Mouse (Mus musculus): ENCODE measurements at regions not wholly inside any gene's neighbourhood (a gene's known extent, or its start where the extent isn't known, plus 50 kb on each side); places are given as distances from the start of the nearest gene placed in this dataset.

GRCm38 (mm10) chr1:76410813-76411212 is 864.7 kb downstream of the Slc4a3 start:
- TF ChIP-seq CTCF (IDR thresholded peaks at IDR 0.05; ENCODE audit: extremely low read depth, insufficient read depth, low read length) (no peak), POLR2A (IDR thresholded peaks at IDR 0.05; ENCODE audit: extremely low read depth, insufficient read depth, low read length) (no peak)
- no peaks in the 10 kb centered on the region for H3K4me1 ChIP-seq (ENCODE audit: control insufficient read depth, insufficient read depth, low read length)
- H3K27ac ChIP-seq (ENCODE audit: insufficient read depth, low read length) = no peak overlapping the region
- no peak overlapping the region for H3K4me3 ChIP-seq (ENCODE audit: insufficient read depth, low read length)

GRCm38 (mm10) chr1:76420525-76420924 is 874.5 kb downstream of the Slc4a3 start:
- Histone ChIP-seq H3K4me3 (ENCODE audit: insufficient read depth, low read length) (no peak overlapping the region), H3K27ac (ENCODE audit: insufficient read depth, low read length) (no peak overlapping the region), H3K4me1 (ENCODE audit: control insufficient read depth, insufficient read depth, low read length) (no peaks in the 10 kb centered on the region)
- TF ChIP-seq CTCF (IDR thresholded peaks at IDR 0.05; ENCODE audit: extremely low read depth, insufficient read depth, low read length) = no peak
- no peak for TF ChIP-seq POLR2A (IDR thresholded peaks at IDR 0.05; ENCODE audit: extremely low read depth, insufficient read depth, low read length)

- no peak for TF ChIP-seq POLR2A (IDR thresholded peaks at IDR 0.05; ENCODE audit: extremely low read depth, insufficient read depth, low read length)
- TF ChIP-seq CTCF (IDR thresholded peaks at IDR 0.05; ENCODE audit: extremely low read depth, insufficient read depth, low read length) = no peak
- Histone ChIP-seq H3K4me3 (ENCODE audit: insufficient read depth, low read length) (no peak overlapping the region), H3K4me1 (ENCODE audit: control insufficient read depth, insufficient read depth, low read length) (peaks cover 1% of the 10 kb centered on the region; the same call in 1 of the 2 replicates), H3K27ac (ENCODE audit: insufficient read depth, low read length) (no peak overlapping the region)
Measured at GRCm38 (mm10) chr1:76427439-76427838, 881.4 kb downstream of the Slc4a3 start.

GRCm38 (mm10) chr1:76430041-76430610 is 884.1 kb downstream of the Slc4a3 start:
- TF ChIP-seq CTCF (IDR thresholded peaks at IDR 0.05; ENCODE audit: extremely low read depth, insufficient read depth, low read length) = no peak
- no peak for TF ChIP-seq POLR2A (IDR thresholded peaks at IDR 0.05; ENCODE audit: extremely low read depth, insufficient read depth, low read length)
- peaks cover 1% of the 10 kb centered on the region; the same call in 1 of the 2 replicates for H3K4me1 ChIP-seq (ENCODE audit: control insufficient read depth, insufficient read depth, low read length)
- no peak overlapping the region for H3K4me3 ChIP-seq (ENCODE audit: insufficient read depth, low read length)
- H3K27ac ChIP-seq (ENCODE audit: insufficient read depth, low read length) = no peak overlapping the region

- no peaks in the 10 kb centered on the region for H3K4me1 ChIP-seq (ENCODE audit: control insufficient read depth, insufficient read depth, low read length)
- H3K27ac ChIP-seq (ENCODE audit: insufficient read depth, low read length) = no peak overlapping the region
- H3K4me3 ChIP-seq (ENCODE audit: insufficient read depth, low read length) = no peak overlapping the region
- TF ChIP-seq CTCF (IDR thresholded peaks at IDR 0.05; ENCODE audit: extremely low read depth, insufficient read depth, low read length) (no peak), POLR2A (IDR thresholded peaks at IDR 0.05; ENCODE audit: extremely low read depth, insufficient read depth, low read length) (no peak)
Measured at GRCm38 (mm10) chr1:76433481-76433941, 887.4 kb downstream of the Slc4a3 start.

DNA sequence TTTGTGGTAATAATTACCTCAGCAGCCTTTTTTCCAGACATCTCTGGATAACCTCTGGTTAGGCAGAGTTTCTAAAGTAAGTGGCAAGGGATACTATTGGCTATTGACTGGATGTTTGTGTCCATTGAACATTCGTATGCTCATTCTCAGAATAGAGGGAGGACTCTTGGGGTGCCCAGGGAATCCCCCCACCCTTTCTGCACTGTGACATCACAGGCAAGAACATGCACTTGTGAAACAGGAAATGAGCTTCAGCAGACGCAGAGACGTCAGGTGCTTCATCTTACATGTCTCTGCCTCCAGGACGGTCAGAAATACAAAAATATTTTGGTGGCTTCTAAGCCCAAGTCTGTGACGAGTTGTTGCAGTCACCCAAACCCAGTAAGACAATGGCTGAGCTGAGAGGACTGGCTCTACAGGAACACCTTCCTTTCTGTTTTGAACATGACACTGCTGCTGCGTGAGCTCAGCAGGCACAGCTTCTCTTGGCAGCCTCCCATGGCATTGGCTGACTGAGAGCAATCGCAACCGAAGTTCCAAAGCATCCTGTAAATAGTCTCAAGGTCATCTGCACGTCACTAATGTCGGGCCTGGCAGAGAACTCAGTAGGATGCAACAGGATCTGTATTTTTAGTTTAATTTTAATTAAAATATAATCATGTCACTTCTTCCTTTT is 904.6 kb downstream of the Slc4a3 start:
- H3K4me1 ChIP-seq (ENCODE audit: control insufficient read depth, insufficient read depth, low read length) = no peaks in the 10 kb centered on the region
- H3K27ac ChIP-seq (ENCODE audit: insufficient read depth, low read length) = no peak overlapping the region
- no peak overlapping the region for H3K4me3 ChIP-seq (ENCODE audit: insufficient read depth, low read length)
- TF ChIP-seq CTCF (IDR thresholded peaks at IDR 0.05; ENCODE audit: extremely low read depth, insufficient read depth, low read length) (no peak), POLR2A (IDR thresholded peaks at IDR 0.05; ENCODE audit: extremely low read depth, insufficient read depth, low read length) (no peak)

DNA sequence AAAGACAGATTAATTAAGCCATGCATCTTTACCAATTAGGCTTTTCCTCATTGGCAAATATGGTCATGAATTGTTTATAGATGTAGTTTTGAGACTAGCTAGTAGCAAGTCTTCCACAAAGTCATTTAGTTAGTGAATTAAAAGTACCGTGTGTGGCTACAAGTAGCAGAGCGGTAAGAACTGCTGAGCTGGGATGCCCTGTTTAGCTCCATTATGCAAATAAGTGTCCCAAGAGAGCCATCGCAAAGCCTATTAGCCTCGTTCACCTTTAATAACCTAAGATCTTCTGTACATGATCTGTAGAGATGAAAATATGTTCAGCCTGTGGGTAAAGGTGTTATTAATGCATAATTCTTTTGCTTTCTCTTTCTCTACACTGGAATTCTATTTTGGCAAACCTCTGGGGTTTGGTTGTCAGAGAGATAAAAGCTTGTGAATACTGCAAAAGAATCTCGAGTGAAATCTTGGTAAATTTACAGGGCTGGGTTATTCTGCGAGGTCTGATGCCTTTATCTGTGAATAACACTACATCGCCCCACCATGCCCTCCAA is 907.2 kb downstream of the Slc4a3 start:
- TF ChIP-seq CTCF (IDR thresholded peaks at IDR 0.05; ENCODE audit: extremely low read depth, insufficient read depth, low read length) (no peak), POLR2A (IDR thresholded peaks at IDR 0.05; ENCODE audit: extremely low read depth, insufficient read depth, low read length) (no peak)
- H3K4me3 ChIP-seq (ENCODE audit: insufficient read depth, low read length) = no peak overlapping the region
- no peaks in the 10 kb centered on the region for H3K4me1 ChIP-seq (ENCODE audit: control insufficient read depth, insufficient read depth, low read length)

GRCm38 (mm10) chr1:76466562-76466961 is 920.5 kb downstream of the Slc4a3 start:
- Histone ChIP-seq H3K4me1 (ENCODE audit: control insufficient read depth, insufficient read depth, low read length) (no peaks in the 10 kb centered on the region), H3K4me3 (ENCODE audit: insufficient read depth, low read length) (no peak overlapping the region), H3K27ac (ENCODE audit: insufficient read depth, low read length) (no peak overlapping the region)
- TF ChIP-seq CTCF (IDR thresholded peaks at IDR 0.05; ENCODE audit: extremely low read depth, insufficient read depth, low read length) (no peak), POLR2A (IDR thresholded peaks at IDR 0.05; ENCODE audit: extremely low read depth, insufficient read depth, low read length) (no peak)

More for the DNA sequence above, 907.2 kb downstream of the Slc4a3 start:
- H3K27ac ChIP-seq (ENCODE audit: insufficient read depth, low read length) = no peak overlapping the region

GRCm38 (mm10) chr1:76484193-76484592 is 938.1 kb downstream of the Slc4a3 start:
- Histone ChIP-seq H3K4me1 (ENCODE audit: control insufficient read depth, insufficient read depth, low read length) (peaks cover 3% of the 10 kb centered on the region), H3K4me3 (ENCODE audit: insufficient read depth, low read length) (no peak overlapping the region), H3K27ac (ENCODE audit: insufficient read depth, low read length) (peak overlapping the region; percentile 80; the same call in 1 of the 2 replicates)
- TF ChIP-seq POLR2A (IDR thresholded peaks at IDR 0.05; ENCODE audit: extremely low read depth, insufficient read depth, low read length) (no peak), CTCF (IDR thresholded peaks at IDR 0.05; ENCODE audit: extremely low read depth, insufficient read depth, low read length) (peak; percentile 27; the same call in 1 of the 2 replicates)

DNA sequence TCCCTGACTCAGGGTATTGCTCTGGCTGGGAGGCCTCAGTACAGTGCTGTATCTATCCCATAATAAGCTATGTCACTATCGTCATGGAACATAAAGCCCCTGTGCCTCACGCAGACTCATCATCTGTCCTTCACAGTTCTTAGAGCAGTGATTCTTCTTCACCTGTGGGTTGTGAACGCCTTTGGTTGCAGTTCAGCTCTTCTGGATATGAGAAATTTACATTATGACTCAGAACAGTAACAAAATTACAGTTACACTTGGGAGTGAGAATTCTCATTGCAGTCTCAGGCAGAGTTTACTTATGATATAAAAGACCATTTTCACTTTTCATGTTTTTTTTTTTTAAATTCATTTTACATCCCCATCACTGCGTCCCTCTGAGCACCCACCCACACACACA is 941.4 kb downstream of the Slc4a3 start:
- peaks cover 5% of the 10 kb centered on the region for H3K4me1 ChIP-seq (ENCODE audit: control insufficient read depth, insufficient read depth, low read length)
- no peak overlapping the region for H3K27ac ChIP-seq (ENCODE audit: insufficient read depth, low read length)
- TF ChIP-seq CTCF (IDR thresholded peaks at IDR 0.05; ENCODE audit: extremely low read depth, insufficient read depth, low read length) (no peak), POLR2A (IDR thresholded peaks at IDR 0.05; ENCODE audit: extremely low read depth, insufficient read depth, low read length) (no peak)
- H3K4me3 ChIP-seq (ENCODE audit: insufficient read depth, low read length) = no peak overlapping the region
